Mouse (Mus musculus) brain, embryonic 14.5 days (tissue): ENCODE measurements around the gene Zfp821. TPM values are rescaled to one million over a fixed set of nuclear protein-coding genes. Genes with fewer than 3 reads are reported as not detected.
A peak's percentile ranks its signal among the peaks of the same experiment; 100 is the strongest.

Source experiments
- DNase-seq: peaks from one replicate; pipeline ENCODE4 v3.0.0-alpha.2; 2011; ENCODE audit warnings: low read depth
- CTCF ChIP-seq: fragments of 200-500 bp; IDR thresholded peaks from 2 replicates; pipeline ENCODE4 v1.5.1; 2012; ENCODE audit warnings: inconsistent platforms, mild to moderate bottlenecking, moderate library complexity, borderline replicate concordance; ENCODE audit not compliant: insufficient read depth, insufficient read length; ENCODE audit errors: extremely low read depth
- POLR2A ChIP-seq: fragments of 200-500 bp; IDR thresholded peaks from 2 replicates; pipeline ENCODE4 v1.6.1; 2012; ENCODE audit warnings: mild to moderate bottlenecking, inconsistent platforms, borderline replicate concordance; ENCODE audit not compliant: poor library complexity, insufficient read depth, insufficient read length, severe bottlenecking; ENCODE audit errors: extremely low read depth
- polyA plus RNA-seq: library from polyadenylated mRNA; depleted of rRNA; stranded (reverse); fragments of >200 nt; gene quantifications from 2 replicates; pipeline ENCODE4 v1.2.3, GENCODE M21; 2012; rRNA removed

The Zfp821 gene
- polyA plus RNA-seq = 94.8 and 107 TPM in 2 replicates

DNA sequence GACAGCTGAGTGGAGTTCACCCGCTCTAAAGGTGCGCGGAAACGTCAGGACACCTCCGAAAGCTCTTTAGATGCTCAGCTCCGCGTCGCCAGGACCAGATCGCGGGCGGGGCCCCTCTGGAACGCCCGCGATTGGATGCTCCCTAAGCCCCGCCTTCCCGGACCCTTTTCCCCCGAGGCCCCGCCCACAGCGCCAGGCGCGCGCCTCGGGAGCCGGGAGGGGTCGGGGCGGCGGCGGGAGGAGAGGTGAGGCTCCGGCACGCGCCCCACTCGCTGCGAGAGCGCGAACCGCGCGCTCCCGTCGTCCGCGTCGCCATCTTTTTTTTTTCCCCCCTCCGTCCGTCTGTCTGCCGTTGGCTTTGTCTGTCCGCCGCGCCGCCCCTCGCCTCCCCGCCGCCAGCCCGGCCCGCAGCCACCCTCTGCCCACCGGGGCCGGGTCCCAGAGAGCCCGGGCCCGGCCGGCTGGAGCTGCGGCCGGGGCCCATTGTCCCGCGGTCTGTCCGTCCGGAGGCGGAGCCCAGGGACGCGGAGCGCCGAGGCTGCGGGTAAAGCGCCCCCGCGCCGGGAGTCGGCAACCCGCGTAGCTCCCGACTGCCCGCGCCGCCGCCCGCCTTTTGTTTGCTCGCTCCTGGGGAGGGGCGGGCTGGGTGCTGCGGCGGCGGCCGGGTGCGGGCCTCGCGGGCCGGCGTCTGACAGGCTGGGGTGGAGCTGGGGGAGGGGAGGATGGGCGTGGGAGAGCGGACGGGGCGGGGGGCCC lies at the start of gene Zfp821:
TSS of gene Zfp821 (plus strand) at position 227 of the 756 bp plus-strand sequence.
- peak; percentile 97 for DNase-seq
- TF ChIP-seq POLR2A = peak; percentile 81
- TF ChIP-seq CTCF = no peak

DNA sequence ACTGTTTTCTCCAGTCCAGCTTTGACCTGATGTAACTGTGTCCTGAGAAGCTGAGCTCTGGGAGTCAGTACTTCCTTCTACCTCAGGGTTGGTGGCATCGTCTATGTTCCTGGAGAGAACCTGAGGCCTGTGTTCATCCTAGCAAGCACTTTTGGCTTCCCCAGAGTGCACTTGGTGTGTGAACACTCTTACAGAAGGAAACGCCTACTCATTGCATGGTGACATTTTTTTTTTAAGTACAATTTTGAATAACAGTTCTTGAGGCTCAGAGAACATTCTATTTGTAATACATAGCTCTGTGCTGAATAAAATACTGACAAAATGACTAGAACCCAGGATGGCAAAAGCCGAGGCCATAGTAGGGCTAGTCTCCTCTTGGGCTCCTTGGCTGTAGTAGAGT lies 48.5 kb upstream of the Zfp821 start:
- TF ChIP-seq POLR2A = no peak
- no peak for TF ChIP-seq CTCF

DNA sequence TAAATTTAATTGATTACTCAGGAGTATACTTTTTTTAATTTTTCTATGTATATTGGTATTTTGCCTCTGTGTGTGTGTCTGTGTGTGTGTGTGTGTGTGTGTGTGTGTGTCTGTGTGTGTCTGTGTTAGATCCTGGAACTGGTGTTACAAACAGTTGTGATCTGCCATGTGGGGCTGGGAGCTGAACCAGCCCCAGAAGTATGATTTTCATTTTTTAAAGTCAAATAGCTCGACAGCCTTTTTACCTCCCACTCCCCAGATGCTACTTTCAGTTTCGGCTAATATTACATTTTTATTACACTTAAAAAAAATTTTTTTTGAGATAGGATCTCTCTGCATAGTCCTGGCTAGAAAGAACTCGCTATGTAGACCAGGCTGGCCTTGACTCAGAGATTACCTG lies 43.0 kb upstream of the Zfp821 start:
- TF ChIP-seq POLR2A = no peak
- TF ChIP-seq CTCF = no peak

More for the DNA sequence above, 48.5 kb upstream of the Zfp821 start:
- no peak for DNase-seq

GRCm38 (mm10) chr8:109666616-109667015 lies 38.7 kb upstream of the Zfp821 start:
- DNase-seq = no peak
- no peak for TF ChIP-seq CTCF
- TF ChIP-seq POLR2A = no peak

More for the DNA sequence above, 43.0 kb upstream of the Zfp821 start:
- no peak for DNase-seq

DNA sequence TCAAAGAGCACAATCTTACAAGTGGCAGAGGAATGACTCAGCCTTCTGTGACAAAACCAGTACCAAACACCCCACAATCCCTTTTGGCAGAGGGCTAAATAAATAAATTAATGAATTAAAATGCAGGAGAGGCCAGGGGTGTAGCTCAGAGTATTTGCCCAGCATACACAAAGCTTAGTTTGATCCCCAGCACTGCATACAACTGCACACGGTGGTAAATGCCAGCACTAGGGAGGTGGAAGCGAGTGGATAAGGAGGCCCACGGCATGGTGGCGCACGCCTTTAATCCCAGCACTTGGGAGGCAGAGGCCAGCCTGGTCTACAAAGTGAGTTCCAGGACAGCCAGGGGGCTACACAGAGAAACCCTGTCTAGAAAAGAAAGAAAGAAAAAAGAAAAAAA lies 32.7 kb upstream of the Zfp821 start:
- no peak for TF ChIP-seq POLR2A
- TF ChIP-seq CTCF = no peak
- DNase-seq = no peak

- DNase-seq = no peak
- TF ChIP-seq POLR2A = no peak
- TF ChIP-seq CTCF = no peak
These were observed 31.8 kb upstream of the Zfp821 start for GRCm38 (mm10) chr8:109673596-109673995.

DNA sequence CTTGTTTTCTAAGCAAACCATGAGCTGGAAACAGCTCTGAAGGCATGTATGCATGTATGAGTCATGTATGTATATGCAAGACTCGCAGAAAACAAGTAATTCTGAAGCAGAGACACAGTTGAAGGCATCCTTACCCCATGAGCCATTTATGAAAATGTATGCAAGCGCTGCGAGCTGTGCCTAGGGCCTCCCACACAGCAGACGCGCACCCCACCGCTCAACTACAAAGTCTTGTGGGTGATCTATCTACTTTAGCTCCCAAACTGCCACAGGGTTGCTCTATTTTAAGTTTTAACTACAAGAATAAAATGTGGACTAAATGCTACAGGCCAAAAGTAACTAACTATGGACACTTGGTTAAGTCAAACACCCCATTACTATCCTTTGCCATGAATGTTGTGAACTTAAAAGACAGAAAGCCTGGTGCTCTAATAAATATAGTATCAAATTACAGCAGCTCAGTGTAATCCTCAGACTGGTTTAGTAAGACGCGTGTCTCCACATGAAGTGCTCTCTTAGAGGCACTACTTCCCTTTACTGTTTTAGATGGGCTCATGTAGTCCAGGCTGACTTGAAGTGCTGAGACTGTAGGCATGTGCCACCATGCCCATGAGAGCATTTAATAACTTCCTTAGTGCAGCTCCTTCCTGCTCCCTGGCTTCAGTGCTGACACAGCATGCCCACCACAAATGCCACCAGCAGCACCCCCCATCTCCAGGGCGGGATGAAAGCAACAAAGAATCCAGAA lies 29.3 kb upstream of the Zfp821 start:
- DNase-seq = no peak

GRCm38 (mm10) chr8:109681535-109681934 lies 23.8 kb upstream of the Zfp821 start:
- no peak for DNase-seq
- TF ChIP-seq POLR2A (no peak), CTCF (no peak)

More for the DNA sequence above, 29.3 kb upstream of the Zfp821 start:
- TF ChIP-seq POLR2A = no peak
- no peak for TF ChIP-seq CTCF

GRCm38 (mm10) chr8:109682120-109682519 lies 23.2 kb upstream of the Zfp821 start:
- no peak for TF ChIP-seq POLR2A
- TF ChIP-seq CTCF = no peak
- DNase-seq = no peak

- DNase-seq = no peak
- TF ChIP-seq POLR2A (no peak), CTCF (no peak)
These were observed 18.1 kb upstream of the Zfp821 start for GRCm38 (mm10) chr8:109687248-109687647.

DNA sequence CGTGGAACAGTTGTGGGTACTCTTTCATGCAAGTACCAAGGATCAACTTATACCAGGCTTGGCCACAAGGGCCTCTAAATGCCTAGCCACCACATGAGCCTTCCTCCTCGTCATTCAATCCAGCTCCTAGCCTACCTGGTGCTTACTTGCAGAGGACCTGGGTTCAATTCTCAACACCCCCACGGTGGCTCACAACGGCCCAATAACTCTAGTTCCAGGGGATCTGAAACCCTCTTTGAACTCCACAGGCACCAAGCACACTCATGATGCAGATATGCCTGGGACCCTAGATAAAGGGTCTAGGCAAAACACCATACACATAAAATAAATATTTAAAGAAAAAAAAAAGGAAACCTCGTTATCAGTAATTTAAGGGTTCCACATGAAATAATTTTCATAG lies 13.6 kb upstream of the Zfp821 start:
- DNase-seq = peak; percentile 57
- peak; percentile 41; the same call in 1 of the 2 replicates for TF ChIP-seq CTCF
- TF ChIP-seq POLR2A = no peak
